Mouse (Mus musculus): ENCODE data around the gene Prkch. TPM values are rescaled to one million over a fixed set of nuclear protein-coding genes. Genes with fewer than 3 reads are reported as not detected.
A peak's percentile ranks its signal among the peaks of the same experiment; 100 is the strongest.

The Prkch gene
- polyA plus RNA-seq, 2 experiments, result 1.1 to 1.6 TPM

DNA sequence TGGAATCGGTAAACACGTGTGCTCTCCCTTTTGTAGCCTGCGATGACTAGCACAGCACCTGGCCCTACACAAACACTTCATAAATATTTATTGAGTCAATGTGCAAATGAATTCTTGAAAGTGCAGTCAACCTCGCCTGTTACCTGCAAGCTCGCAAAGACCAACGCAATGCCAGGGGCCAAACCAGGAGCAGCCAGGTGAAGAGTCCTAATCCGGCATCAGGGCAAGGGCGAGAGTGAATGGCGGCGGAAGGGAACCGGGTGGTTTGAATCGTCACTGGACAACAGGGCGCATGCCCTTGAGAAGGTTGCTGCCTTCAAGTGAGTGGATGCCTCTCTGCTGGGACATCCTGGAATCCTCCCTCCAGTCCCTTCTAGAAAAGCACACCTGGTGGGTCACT is 208.6 kb downstream of the Prkch start:
- ATAC-seq (ENCODE audit: insufficient read depth) (no peak), DNase-seq (ENCODE audit: low read depth in 3 of 3, low spot score in 3 of 3) (no peak)
- WGBS (ENCODE audit: insufficient replicate concordance), result 55% methylated on average over 13 of the region's 13 CpGs
- Histone ChIP-seq H3K27ac (no peak overlapping the region), H3K27me3 (ENCODE audit: control insufficient read depth, insufficient read depth, low read length) (no peaks in the 10 kb centered on the region; the same call in 1 of the 2 replicates), H3K9ac (replicated peaks) (no peak overlapping the region), H3K4me1 (replicated peaks; ENCODE audit: control insufficient read depth in 2 of 2, insufficient read depth in 2 of 2, low read length in 1 of 2) (0 out of 4 replicates have a peak, but pooled peaks cover 0 to 2% of the 10 kb centered on the region in 2 experiments), H3K36me3 (replicated peaks; ENCODE audit: control insufficient read depth, insufficient read depth, low read depth) (no peaks in the 10 kb centered on the region), H3K9me3 (ENCODE audit: control insufficient read depth, low read length) (no peaks in the 10 kb centered on the region), H3K4me2 (ENCODE audit: low read depth) (no peak overlapping the region), H3K4me3 (ENCODE audit: insufficient read depth in 1 of 2, low read depth in 2 of 2, low read length in 2 of 2) (no peak overlapping the region)
- no peak for TF ChIP-seq CTCF (IDR thresholded peaks at IDR 0.05; ENCODE audit: low read depth)
- no peak for TF ChIP-seq EP300 (IDR thresholded peaks at IDR 0.05; ENCODE audit: low read depth)

DNA sequence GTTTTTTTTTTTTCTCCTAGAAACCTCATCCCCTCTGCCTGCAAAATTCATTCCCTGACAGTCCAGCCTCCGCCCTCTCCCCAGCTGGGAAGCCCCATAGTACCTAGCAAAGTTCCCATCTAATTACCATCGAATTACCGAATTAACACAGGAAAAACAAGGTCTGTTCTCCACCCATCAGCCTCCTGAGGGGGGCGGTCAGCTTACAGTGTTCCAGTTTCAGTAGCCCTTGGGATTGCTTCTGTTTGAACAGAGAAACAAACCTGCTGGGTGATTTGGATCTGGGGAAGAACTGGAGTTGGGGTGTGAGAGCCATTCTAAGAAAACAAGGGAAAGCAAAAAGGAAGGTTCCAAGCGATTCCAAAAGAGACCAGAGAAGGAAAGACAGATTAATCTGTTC is 209.1 kb downstream of the Prkch start:
- DNase-seq (ENCODE audit: low read depth in 3 of 3, low spot score in 3 of 3) (no peak), ATAC-seq (ENCODE audit: insufficient read depth) (no peak)
- Histone ChIP-seq H3K4me3 (ENCODE audit: insufficient read depth in 1 of 2, low read depth in 2 of 2, low read length in 2 of 2) (no peak overlapping the region), H3K9me3 (ENCODE audit: control insufficient read depth, low read length) (no peaks in the 10 kb centered on the region), H3K4me2 (ENCODE audit: low read depth) (peak overlapping the region; percentile 1; the same call in 1 of the 2 replicates), H3K27me3 (ENCODE audit: control insufficient read depth, insufficient read depth, low read length) (no peaks in the 10 kb centered on the region; the same call in 1 of the 2 replicates), H3K4me1 (replicated peaks; ENCODE audit: control insufficient read depth in 2 of 2, insufficient read depth in 2 of 2, low read length in 1 of 2) (0 out of 4 replicates have a peak, but pooled peaks cover 0 to 2% of the 10 kb centered on the region in 2 experiments), H3K27ac (no peak overlapping the region), H3K9ac (replicated peaks) (no peak overlapping the region), H3K36me3 (replicated peaks; ENCODE audit: control insufficient read depth, insufficient read depth, low read depth) (no peaks in the 10 kb centered on the region)
- 18% methylated on average over 5 of the region's 5 CpGs for WGBS (ENCODE audit: insufficient replicate concordance)
- TF ChIP-seq EP300 (IDR thresholded peaks at IDR 0.05; ENCODE audit: low read depth) (no peak), CTCF (IDR thresholded peaks at IDR 0.05; ENCODE audit: low read depth) (no peak)

DNA sequence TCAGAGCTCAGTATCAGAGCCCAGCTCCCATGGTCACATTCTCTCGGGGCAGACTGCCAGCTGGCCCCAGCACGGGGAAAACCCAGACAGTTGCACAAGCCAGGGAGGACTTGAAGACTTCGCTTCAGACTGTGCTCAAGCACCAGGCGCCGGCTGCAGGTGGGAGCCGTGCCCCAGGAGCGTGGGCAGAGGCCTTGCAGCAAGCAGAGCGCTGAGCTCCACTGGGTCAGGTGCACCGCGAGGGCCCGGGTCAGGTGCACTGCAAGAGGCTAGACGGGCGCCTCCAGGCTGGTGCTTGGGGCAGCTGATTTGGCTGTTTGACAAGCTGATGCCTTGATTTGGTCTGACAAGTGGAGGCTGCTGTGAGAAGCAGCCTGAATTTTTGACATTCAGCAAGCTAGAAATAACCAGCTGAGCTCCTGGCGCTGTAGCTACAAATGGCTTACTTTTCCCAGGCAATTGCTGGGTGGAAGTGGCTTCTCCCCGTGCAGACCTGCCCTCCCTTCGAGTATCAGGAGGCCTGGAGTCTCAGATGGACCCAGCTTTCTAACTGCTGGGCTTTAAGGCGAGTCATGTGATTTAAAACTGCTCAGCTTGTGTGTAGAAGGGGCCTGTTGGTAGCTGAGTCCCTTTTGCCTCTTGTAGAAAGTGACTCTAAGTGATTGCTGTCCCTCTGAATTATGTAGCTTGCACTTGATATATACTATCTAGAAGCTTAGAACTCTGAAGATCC is 209.7 kb downstream of the Prkch start:
- 34% methylated on average over 17 of the region's 17 CpGs for WGBS (ENCODE audit: insufficient replicate concordance)
- Histone ChIP-seq H3K9me3 (ENCODE audit: control insufficient read depth, low read length) (no peaks in the 10 kb centered on the region), H3K27ac (no peak overlapping the region), H3K36me3 (replicated peaks; ENCODE audit: control insufficient read depth, insufficient read depth, low read depth) (no peaks in the 10 kb centered on the region), H3K27me3 (ENCODE audit: control insufficient read depth, insufficient read depth, low read length) (no peaks in the 10 kb centered on the region; the same call in 1 of the 2 replicates), H3K4me2 (ENCODE audit: low read depth) (peak overlapping the region; percentile 1; the same call in 1 of the 2 replicates), H3K9ac (replicated peaks) (no peak overlapping the region), H3K4me3 (ENCODE audit: insufficient read depth in 1 of 2, low read depth in 2 of 2, low read length in 2 of 2) (no peak overlapping the region), H3K4me1 (replicated peaks; ENCODE audit: control insufficient read depth in 2 of 2, insufficient read depth in 2 of 2, low read length in 1 of 2) (0 out of 4 replicates have a peak, but pooled peaks cover 0 to 2% of the 10 kb centered on the region in 2 experiments)
- TF ChIP-seq CTCF (IDR thresholded peaks at IDR 0.05; ENCODE audit: low read depth) (no peak), EP300 (IDR thresholded peaks at IDR 0.05; ENCODE audit: low read depth) (no peak)
- ATAC-seq (ENCODE audit: insufficient read depth) (no peak), DNase-seq (ENCODE audit: low read depth in 3 of 3, low spot score in 3 of 3) (no peak)

DNA sequence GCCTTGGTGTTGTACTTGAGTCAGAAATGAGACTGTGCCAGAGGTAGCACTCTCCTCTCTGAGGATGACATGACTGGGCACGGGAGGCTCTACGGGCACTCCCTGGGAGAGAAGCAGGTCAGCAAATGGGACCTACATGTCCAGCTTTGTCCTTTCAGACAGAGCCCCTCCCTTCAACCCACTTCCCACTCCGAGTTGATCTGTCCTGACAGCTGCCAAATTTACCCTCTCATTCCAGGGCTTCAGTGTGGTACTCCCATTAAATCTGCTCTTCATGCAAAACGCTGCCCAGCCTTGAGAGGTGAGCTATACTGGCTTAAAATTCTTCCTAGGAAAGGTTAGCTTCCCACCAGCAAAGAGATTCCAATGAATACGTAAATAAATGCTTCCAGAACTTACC is 215.1 kb downstream of the Prkch start:
- Histone ChIP-seq H3K36me3 (replicated peaks; ENCODE audit: control insufficient read depth, insufficient read depth, low read depth) (no peaks in the 10 kb centered on the region), H3K27me3 (ENCODE audit: control insufficient read depth, insufficient read depth, low read length) (no peaks in the 10 kb centered on the region), H3K9me3 (ENCODE audit: control insufficient read depth, low read length) (no peaks in the 10 kb centered on the region), H3K4me3 (ENCODE audit: insufficient read depth in 1 of 2, low read depth in 2 of 2, low read length in 2 of 2) (no peak overlapping the region), H3K4me2 (ENCODE audit: low read depth) (no peak overlapping the region), H3K9ac (replicated peaks) (no peak overlapping the region), H3K4me1 (replicated peaks; ENCODE audit: control insufficient read depth in 2 of 2, insufficient read depth in 2 of 2, low read length in 1 of 2) (no peaks in the 10 kb centered on the region), H3K27ac (no peak overlapping the region)
- no peak for ATAC-seq (ENCODE audit: insufficient read depth)
- WGBS (ENCODE audit: insufficient replicate concordance), result 58% methylated on average over 5 of the region's 5 CpGs
- DNase-seq (ENCODE audit: low read depth in 3 of 3, low spot score in 3 of 3), result no peak
- no peak for TF ChIP-seq EP300 (IDR thresholded peaks at IDR 0.05; ENCODE audit: low read depth)
- no peak for TF ChIP-seq CTCF (IDR thresholded peaks at IDR 0.05; ENCODE audit: low read depth)

DNA sequence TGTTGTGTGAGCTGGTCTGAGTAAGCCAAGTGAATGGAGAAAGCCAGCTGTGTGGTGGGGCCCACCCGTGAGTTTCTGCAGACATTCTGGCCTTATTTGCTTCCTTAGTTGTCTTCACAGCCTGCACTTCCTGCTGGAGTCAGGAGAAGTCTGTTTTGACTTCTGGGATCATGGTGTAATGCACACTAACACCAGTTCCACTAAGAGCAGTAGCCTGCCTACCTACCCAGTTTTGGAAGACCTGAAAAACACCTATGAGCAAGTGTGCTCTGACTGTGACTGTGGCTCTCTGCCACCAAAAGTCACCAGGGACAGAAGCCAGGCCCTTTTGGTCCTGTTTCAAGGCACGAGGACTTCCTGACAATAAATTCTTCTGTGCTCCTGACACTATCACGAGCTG is 216.3 kb downstream of the Prkch start:
- Histone ChIP-seq H3K4me1 (replicated peaks; ENCODE audit: control insufficient read depth in 2 of 2, insufficient read depth in 2 of 2, low read length in 1 of 2) (no peaks in the 10 kb centered on the region), H3K4me3 (ENCODE audit: insufficient read depth in 1 of 2, low read depth in 2 of 2, low read length in 2 of 2) (no peak overlapping the region), H3K27ac (no peak overlapping the region), H3K9me3 (ENCODE audit: control insufficient read depth, low read length) (no peaks in the 10 kb centered on the region), H3K36me3 (replicated peaks; ENCODE audit: control insufficient read depth, insufficient read depth, low read depth) (no peaks in the 10 kb centered on the region), H3K27me3 (ENCODE audit: control insufficient read depth, insufficient read depth, low read length) (no peaks in the 10 kb centered on the region), H3K9ac (replicated peaks) (no peak overlapping the region), H3K4me2 (ENCODE audit: low read depth) (no peak overlapping the region)
- DNase-seq (ENCODE audit: low read depth in 3 of 3, low spot score in 3 of 3) (no peak), ATAC-seq (ENCODE audit: insufficient read depth) (no peak)
- TF ChIP-seq EP300 (IDR thresholded peaks at IDR 0.05; ENCODE audit: low read depth), result no peak
- TF ChIP-seq CTCF (IDR thresholded peaks at IDR 0.05; ENCODE audit: low read depth), result no peak
- WGBS (ENCODE audit: insufficient replicate concordance), result 15% methylated on average over 3 of the region's 3 CpGs
